Mouse (Mus musculus): Measurements from ENCODE around the gene Gdpgp1. TPM values are rescaled to one million over a fixed set of nuclear protein-coding genes. Genes with fewer than 3 reads are reported as not detected.
A peak's percentile ranks its signal among the peaks of the same experiment; 100 is the strongest.

The Gdpgp1 gene
- total and polyA plus RNA-seq, 3 experiments, result 4.0 to 4.6 TPM; not detected in 1

DNA sequence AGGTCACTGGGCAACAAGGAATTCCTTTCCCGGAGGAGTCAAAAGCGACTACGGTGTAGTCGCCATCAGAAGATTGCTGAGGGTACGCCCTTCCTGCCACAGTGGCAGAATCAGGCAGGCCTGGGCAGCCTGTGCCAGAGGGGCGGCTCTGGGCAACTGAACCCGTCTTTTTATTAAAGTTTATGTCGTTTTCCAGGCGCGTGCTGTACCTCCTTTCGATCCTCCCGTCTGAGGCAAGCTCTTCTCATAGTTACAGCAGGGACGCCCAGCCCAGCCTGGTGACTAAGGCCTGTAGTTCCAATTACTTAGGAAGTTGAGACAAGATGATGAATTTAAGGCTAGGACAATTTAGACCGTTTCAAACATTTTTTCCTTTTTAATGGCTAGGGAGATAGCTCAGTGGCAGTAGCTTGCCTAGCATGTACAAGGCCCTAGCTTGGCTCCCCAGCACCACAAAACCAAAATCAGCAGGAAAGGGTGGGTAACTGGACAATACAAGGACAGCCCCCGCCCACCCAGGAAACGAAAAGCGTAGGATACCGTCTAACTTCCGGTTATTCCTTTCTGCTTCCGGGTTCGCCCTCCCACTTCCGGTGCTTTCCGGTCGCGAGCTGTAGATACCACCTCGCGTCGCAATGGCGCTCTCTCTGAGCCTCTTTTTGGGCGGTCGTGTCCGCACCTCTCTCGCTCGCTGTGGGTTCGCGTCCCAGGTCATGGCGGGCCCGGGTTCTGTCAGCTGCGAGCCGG is 28.1 kb downstream of the Gdpgp1 start, which contains the start of gene Ngrn (continued):
- TF ChIP-seq HCFC1 (IDR thresholded peaks at IDR 0.05; ENCODE audit: low read depth, low read length) (peak; percentile 92), POLR2AphosphoS2 (IDR thresholded peaks at IDR 0.05; ENCODE audit: low read length) (peak; percentile 84; the same call in 1 of the 2 replicates), TAL1 (IDR thresholded peaks at IDR 0.05; ENCODE audit: low read length) (no peak), GABPA (IDR thresholded peaks at IDR 0.05; ENCODE audit: low read depth, low read length) (no peak), MAZ (IDR thresholded peaks at IDR 0.05; ENCODE audit: low read depth, low read length) (peak; percentile 92; the same call in 1 of the 2 replicates), ZNF384 (IDR thresholded peaks at IDR 0.05; ENCODE audit: low read depth, low read length) (no peak), USF1 (IDR thresholded peaks at IDR 0.05; ENCODE audit: low read depth, low read length) (0 out of 2 replicates have a peak, but pooled peaks have one; percentile 7), ZC3H11A (IDR thresholded peaks at IDR 0.05; ENCODE audit: low read depth, low read length) (no peak; the same call in 1 of the 2 replicates), RAD21 (IDR thresholded peaks at IDR 0.05; ENCODE audit: low read depth, low read length) (no peak), MAX (IDR thresholded peaks at IDR 0.05; ENCODE audit: low read length) (peak; percentile 29), UBTF (IDR thresholded peaks at IDR 0.05; ENCODE audit: borderline replicate concordance, insufficient read depth, low read depth, low read length) (no peak), EP300 (IDR thresholded peaks at IDR 0.05; ENCODE audit: low read depth in 1 of 2, low read length in 2 of 2) (0 out of 4 replicates have a peak, but pooled peaks of 1 of the 2 experiments have one; percentile 41)

DNA sequence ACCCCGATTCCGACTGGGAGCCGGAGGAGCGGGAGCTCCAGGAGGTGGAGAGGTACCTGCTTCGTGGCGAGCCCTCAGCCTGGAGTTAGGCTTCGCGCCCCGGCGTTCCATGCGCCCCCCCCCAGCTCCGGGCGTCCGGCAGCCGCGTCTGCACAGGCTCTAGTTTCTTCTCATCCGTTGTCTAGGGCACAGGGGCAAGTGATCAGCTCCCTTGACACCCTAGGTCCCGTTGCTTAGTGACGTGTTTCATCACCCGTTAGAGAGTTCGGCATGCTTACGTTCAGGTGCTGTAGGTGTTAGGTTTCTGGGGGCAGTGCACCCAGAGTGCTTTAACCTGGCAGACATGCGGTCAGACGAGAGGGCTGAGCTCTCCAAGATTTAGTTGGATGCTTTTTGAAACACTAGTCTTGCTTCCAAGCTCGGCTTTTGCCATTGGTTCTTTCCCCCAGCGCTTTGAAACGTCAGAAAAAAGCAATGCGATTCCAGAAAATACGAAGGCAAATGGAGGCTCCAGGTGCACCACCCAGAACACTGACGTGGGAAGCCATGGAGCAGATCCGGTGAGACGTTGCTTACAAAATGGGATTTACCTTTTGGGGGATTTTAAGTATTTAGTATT is 28.8 kb downstream of the Gdpgp1 start:
- Histone ChIP-seq H3K4me3 (ENCODE audit: control insufficient read depth in 1 of 2, insufficient read depth in 1 of 2, low read depth in 2 of 2, low read length in 2 of 2) (peak overlapping the region; percentile 55 to 77), H3K9ac (ENCODE audit: control insufficient read depth, low read depth, low read length, poor library complexity, severe bottlenecking) (peak overlapping the region; percentile 84), H3K27ac (ENCODE audit: control insufficient read depth, low read depth, low read length) (peak overlapping the region; percentile 56), H3K36me3 (ENCODE audit: control insufficient read depth in 1 of 2, insufficient read depth in 2 of 2, low read length in 2 of 2) (peaks cover 6 to 15% of the 10 kb centered on the region in 2 experiments), H3K9me3 (replicated peaks; ENCODE audit: insufficient read depth, low read length) (no peaks in the 10 kb centered on the region), H3K27me3 (ENCODE audit: control insufficient read depth in 1 of 2, insufficient read depth in 2 of 2, low read length in 2 of 2) (no peaks in the 10 kb centered on the region), H3K4me1 (ENCODE audit: control insufficient read depth in 1 of 2, insufficient read depth in 2 of 2, low read length in 2 of 2) (peaks cover 4 to 17% of the 10 kb centered on the region in 2 experiments), H3K79me2 (ENCODE audit: control insufficient read depth, insufficient read depth, low read length, poor library complexity) (peaks cover 19% of the 10 kb centered on the region)
- peak; percentile 26; the same call in 1 of the 2 replicates for TF ChIP-seq MAX (IDR thresholded peaks at IDR 0.05; ENCODE audit: low read length)
- TF ChIP-seq ETS1 (IDR thresholded peaks at IDR 0.05; ENCODE audit: low read depth, low read length), result 0 out of 2 replicates have a peak, but pooled peaks have one; percentile 6
- peak; percentile 68; the same call in 1 of the 2 replicates for TF ChIP-seq MXI1 (IDR thresholded peaks at IDR 0.05; ENCODE audit: low read depth, low read length)
- TF ChIP-seq POLR2A (IDR thresholded peaks at IDR 0.05; ENCODE audit: control insufficient read depth in 1 of 2, insufficient read depth in 1 of 2, low read depth in 1 of 2, low read length in 2 of 2, poor library complexity in 1 of 2), result no peak
- TF ChIP-seq MYC (IDR thresholded peaks at IDR 0.05; ENCODE audit: low read depth, low read length), result 0 out of 2 replicates have a peak, but pooled peaks have one; percentile 6
- 0 out of 2 replicates have a peak, but pooled peaks have one; percentile 21 for TF ChIP-seq HCFC1 (IDR thresholded peaks at IDR 0.05; ENCODE audit: low read depth, low read length)
- DNase-seq (ENCODE audit: low read depth, low spot score), result peak; percentile 62

Measured in MEL (cell line).